Mouse (Mus musculus): ENCODE data around the gene Slc25a1.

DNA sequence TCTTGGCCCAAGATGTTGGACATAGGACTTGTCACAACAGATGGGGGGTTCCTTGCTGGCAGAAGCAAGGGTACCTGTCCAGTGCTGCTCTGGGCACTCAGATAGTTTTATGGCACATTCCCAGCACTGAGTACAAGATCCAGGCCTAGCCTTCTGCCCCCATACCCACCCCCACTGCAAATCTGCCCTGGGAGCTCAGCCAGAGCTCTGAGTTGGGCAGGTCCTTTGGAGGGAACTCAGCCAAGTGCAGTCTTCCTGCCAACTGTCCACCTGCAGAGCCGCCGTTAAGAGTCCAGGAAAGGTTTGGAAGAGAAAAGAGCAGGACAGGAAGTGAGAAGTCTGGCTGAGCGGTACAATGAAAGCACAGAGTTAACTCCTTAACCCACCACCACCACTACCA lies 35.4 kb downstream of the Slc25a1 start:
- TF ChIP-seq CTCF (IDR thresholded peaks at IDR 0.05; ENCODE audit: low read depth) = no peak
- no peak for TF ChIP-seq EP300 (IDR thresholded peaks at IDR 0.05; ENCODE audit: low read depth)
